Mouse (Mus musculus) inflammation-experienced regulatory T-cells, adult 16 weeks (primary cell): ENCODE measurements around the gene Rnaseh2a. TPM values are rescaled to one million over a fixed set of nuclear protein-coding genes. Genes with fewer than 3 reads are reported as not detected.

Experiments
- polyA plus RNA-seq: library from polyadenylated mRNA; unstranded; fragments of 100-300 nt; shearing (Covaris generic); gene quantifications from one replicate; pipeline ENCODE4 v1.2.1, GENCODE M21; 2017

Gene Rnaseh2a
- 101 TPM for polyA plus RNA-seq

DNA sequence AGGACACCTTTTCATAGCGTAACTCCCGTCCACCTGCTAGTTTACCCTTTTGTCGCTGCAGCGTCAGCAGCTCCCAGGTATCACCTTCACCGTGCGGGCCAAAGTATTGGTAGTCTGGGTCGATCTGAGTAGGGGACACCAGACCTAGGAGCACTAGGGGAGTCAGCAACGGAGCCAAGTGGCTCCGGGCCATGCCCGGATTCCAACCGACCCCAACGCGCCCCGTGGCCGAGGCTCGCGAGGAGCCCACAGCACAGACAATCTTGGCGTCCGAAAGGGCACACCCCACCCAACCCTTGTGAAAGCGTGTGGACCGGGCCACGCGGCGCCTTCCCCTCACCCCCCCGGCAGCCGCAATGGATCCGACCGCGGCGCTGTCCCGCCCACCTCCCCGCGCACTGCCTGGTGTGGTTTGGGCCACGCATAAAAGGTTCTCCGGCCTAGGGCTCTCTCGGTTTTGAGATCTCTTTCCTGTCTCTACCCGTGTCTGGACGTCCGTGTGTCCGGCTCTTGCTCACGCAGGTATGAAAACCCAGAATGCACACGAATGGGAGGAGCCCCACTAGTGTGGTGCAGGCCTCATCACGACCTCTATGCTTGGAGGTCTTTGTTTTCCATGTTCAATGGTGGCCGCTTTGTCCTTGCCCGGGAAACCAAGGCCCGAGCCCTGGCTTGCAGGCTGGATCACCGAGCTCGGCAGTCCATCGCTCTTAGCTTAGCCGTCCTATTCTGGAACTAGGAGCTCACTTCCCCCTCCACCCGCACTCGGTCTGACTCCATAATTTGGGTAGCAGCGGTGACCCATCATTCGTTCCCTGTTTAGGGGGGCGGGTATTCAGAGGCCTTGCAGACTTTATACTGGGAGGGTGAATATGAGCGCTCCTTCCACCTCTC is at the start of gene Rnaseh2a, which contains the start of the genes Gm49661 and Prdx2:
Gene Rnaseh2a (minus strand): TSS at position 527 of the 894 bp plus-strand sequence.
Gene Gm49661 (minus strand): TSS at position 193 of the 894 bp plus-strand sequence.
Gene Prdx2 (plus strand): TSS at position 347 of the 894 bp plus-strand sequence.

DNA sequence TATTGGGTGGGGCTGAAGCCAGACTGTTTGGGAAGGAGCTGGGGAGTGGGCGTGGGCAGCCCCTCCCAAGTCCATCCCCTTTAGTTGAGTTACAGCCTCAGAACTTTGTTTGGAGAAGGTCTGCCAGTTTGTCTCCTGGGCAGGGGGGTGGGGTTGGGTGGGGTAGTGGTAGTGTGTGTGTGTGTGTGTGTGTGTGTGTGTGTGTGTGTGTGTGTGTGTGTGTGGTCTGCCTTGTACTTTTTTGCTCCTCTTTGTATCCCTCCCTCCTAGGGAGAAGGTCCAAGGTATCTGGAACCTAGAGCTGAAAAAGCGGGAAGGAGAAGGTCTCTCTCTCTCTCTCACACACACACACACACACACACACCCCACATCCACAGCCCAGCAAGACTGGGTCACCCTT is 44.9 kb upstream of the Rnaseh2a start, which contains the start of gene Best2:
Gene Best2 (minus strand): TSS at position 101 of the 400 bp plus-strand sequence.

DNA sequence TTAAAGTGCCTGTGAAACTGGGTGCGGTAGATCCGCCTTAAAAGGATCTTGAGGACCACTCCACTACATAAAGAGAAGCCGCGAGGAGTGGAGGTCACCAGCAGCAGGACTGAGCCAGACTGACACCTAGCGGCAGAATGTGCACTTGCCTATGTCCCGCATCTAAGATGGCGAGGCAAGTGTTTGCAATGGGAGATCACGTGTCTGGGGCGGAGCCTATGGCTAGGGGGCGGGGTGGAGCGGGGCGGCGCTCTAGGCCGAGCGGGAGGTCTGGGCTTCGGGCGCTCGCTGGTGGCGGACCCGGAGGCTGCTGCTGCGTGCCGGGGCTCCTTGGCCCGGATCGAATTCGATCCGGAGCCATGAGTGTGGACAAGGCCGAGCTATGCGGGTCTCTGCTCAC is 20.8 kb upstream of the Rnaseh2a start, which contains the start of gene Hook2:
Gene Hook2 (plus strand): TSS at position 255 of the 400 bp plus-strand sequence.

DNA sequence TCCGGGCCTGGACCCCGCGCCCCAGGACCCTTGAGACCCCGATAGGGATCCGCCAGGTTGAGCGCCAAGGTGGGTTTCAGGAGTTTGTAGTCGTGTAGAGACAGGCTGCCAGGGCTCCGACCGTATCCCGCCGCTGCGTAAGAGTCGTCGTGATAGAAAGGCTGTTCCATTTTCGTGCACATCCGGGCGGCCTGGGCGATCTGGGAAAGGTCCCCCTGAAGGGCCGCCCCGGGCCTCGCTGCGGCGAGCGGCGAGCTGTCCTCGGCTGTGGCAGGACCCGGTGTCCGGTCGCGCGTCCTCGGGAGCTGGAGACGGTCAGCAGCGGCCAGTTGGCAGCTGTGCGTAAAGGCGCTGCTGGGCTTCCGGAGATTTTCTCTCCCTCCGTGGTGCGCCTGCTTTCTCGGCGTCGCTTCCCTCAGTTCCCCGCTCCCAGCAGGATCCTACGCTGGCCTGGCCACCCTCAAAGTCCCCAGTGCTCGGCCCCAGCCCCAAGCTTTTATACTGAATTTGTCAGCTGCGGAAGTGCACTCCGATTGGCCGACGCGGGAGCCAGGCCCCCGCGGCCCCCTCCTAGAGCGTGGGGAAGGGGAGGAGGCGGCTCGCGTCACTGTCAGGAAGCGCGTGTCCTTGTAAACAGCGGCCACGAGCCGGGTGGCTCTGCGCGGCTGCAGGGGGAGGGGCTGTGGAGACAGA is 8.8 kb upstream of the Rnaseh2a start, which contains the start of gene Junb:
Gene Junb (minus strand): TSS at position 471 of the 693 bp plus-strand sequence.

DNA sequence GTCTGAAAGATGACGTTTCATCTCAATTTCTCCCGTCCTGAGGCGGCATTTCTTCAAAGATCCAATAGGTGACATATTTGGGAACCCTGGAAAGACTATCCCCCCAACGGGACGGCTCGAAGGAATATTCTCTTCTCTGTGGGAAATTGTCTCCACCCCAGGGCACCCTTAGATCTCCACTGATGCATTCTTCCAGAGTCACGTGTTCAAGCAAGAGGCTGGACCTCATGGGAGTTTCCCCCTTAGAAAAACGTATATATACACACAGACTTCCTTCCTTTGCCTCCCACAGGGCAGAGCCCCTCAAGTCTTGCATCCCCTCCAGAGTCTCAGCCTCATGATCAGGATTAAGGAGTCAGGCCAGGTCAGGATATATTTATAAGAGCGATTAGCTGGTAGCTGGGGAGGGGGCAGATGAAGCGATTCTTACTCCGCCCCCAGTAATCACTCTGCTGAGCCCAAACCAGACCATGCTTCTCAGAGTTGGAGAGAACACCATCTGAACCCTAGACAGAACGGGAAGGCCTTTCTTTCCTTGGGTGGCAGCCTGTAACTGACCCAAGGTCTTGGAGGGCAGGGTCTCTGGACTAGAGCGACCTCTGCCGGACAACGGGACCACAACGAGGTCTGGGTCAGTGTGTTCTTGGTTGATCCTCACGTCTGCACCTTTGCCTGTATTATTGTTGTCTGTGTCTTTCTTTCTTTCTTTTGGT is 22.9 kb downstream of the Rnaseh2a start, which contains the start of gene Rtbdn:
Gene Rtbdn (plus strand): TSS at position 464 of the 713 bp plus-strand sequence.

DNA sequence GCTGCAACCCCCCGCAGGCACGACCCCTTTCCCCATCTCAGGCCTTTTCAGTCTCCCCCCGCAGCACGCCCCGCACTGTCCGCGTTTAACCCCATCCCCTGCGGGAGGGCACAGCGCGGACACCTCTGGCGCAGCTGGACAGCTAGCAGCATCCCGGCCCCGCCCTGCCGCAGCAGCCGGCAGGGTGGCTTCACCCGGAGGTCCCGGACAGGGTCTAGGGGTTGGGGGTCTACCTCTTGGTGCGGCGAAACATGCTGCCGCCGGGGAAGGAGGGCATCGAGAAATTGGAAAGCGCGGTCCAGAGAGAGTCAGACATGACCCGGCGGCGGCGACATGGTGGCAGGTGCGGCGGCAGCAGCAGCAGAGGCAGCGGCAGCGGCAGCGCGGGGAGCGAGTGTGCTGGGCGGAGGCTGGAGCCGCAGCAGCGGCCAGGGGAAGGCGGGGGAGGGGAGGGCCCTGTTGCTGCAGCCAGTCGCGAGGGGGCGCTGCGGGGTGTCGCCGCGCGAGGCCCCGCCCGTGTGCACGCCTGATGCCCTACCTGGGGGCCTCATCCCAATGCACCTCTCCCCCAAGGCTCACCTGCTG is 32.5 kb downstream of the Rnaseh2a start, which contains the start of gene Mast1:
Gene Mast1 (minus strand): TSS at position 398 of the 585 bp plus-strand sequence.

DNA sequence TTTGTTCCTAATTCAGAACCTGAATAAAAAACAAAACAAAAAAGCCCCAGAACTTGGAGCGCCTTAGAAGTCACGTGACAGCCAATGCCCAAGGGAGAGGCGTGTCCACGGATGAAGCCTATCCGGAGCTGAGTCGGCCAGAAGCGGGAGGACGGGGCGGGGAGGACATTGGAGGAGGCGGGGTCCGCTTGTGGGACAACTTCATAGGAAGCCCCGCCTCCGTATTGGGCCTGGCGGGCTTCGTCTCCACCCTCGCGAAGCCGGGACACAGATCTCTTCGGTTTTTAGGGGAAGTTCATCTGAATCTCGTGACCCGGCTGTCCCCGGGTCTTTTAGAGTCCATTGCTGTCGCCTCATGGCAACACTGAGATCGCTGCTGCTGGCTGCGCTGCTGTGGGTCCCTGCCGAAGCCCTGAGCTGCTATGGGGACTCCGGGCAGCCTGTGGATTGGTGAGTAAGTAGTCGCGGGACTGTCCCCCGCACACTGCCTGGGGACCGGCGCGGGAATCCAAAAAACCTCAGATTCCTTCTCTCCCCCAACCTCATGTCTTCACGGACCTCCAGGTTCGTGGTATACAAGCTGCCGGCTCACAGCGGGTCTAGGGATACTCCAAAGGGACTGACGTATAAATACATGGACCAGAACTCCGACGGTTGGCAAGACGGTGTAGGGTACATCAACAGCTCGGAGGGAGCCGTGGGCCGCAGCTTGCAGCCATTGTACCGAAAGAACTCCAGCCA is 61.0 kb downstream of the Rnaseh2a start, which contains the start of gene Dnase2a:
Gene Dnase2a (plus strand): TSS at position 140 of the 741 bp plus-strand sequence.

Other genes starting within 250 kb of the Rnaseh2a start
- gene G430095P16Rik, start 246.8 kb downstream of the Rnaseh2a start, polyA plus RNA-seq = 29.3 TPM
- gene Nfix, start 169.4 kb downstream of the Rnaseh2a start, polyA plus RNA-seq = 3.4 TPM
- gene Dand5, start 146.9 kb downstream of the Rnaseh2a start, polyA plus RNA-seq = 9.0 TPM
- gene Gadd45gip1, start 138.2 kb downstream of the Rnaseh2a start, polyA plus RNA-seq = 30.6 TPM
- gene Rad23a, start 129.1 kb downstream of the Rnaseh2a start, polyA plus RNA-seq = 211 TPM
- 499 TPM for gene Calr, start 122.8 kb downstream of the Rnaseh2a start, polyA plus RNA-seq
- 111 TPM for gene Farsa, start 112.8 kb downstream of the Rnaseh2a start, polyA plus RNA-seq
- gene Syce2, start 97.7 kb downstream of the Rnaseh2a start, polyA plus RNA-seq = 8.3 TPM
- gene Gcdh, start 75.8 kb downstream of the Rnaseh2a start, polyA plus RNA-seq = 37.3 TPM
- gene Klf1, start 67.8 kb downstream of the Rnaseh2a start, polyA plus RNA-seq = 0.32 TPM
- gene Dnase2a, start 61.2 kb downstream of the Rnaseh2a start, polyA plus RNA-seq = 21.8 TPM
- gene Mast1, start 32.4 kb downstream of the Rnaseh2a start, polyA plus RNA-seq = 1.5 TPM
- gene Rtbdn, start 22.8 kb downstream of the Rnaseh2a start, polyA plus RNA-seq = 0.24 TPM
- not detected for gene Gm49661, start 334 bp downstream of the Rnaseh2a start, polyA plus RNA-seq
- gene Prdx2, start 180 bp downstream of the Rnaseh2a start, polyA plus RNA-seq = 247 TPM
- 568 TPM for gene Junb, start 9.0 kb upstream of the Rnaseh2a start, polyA plus RNA-seq
- gene Hook2, start 20.8 kb upstream of the Rnaseh2a start, polyA plus RNA-seq = 10.4 TPM
- gene Best2, start 44.8 kb upstream of the Rnaseh2a start, polyA plus RNA-seq = not detected
- 40.2 TPM for gene Asna1, start 55.5 kb upstream of the Rnaseh2a start, polyA plus RNA-seq
- 202 TPM for gene Trir, start 57.1 kb upstream of the Rnaseh2a start, polyA plus RNA-seq
- 49.4 TPM for gene Tnpo2, start 67.1 kb upstream of the Rnaseh2a start, polyA plus RNA-seq
- 9.1 TPM for gene Fbxw9, start 90.3 kb upstream of the Rnaseh2a start, polyA plus RNA-seq
- gene Gm5741, start 98.2 kb upstream of the Rnaseh2a start, polyA plus RNA-seq = 2.4 TPM
- 82.7 TPM for gene Dhps, start 102.0 kb upstream of the Rnaseh2a start, polyA plus RNA-seq
- 178 TPM for gene Wdr83os, start 111.0 kb upstream of the Rnaseh2a start, polyA plus RNA-seq
- 40.6 TPM for gene Wdr83, start 111.5 kb upstream of the Rnaseh2a start, polyA plus RNA-seq
- gene Man2b1, start 113.5 kb upstream of the Rnaseh2a start, polyA plus RNA-seq = 177 TPM
- gene Zfp791, start 153.3 kb upstream of the Rnaseh2a start, polyA plus RNA-seq = not detected
- gene Cks1brt, start 182.2 kb upstream of the Rnaseh2a start, polyA plus RNA-seq = not detected